Mouse (Mus musculus) embryonic facial prominence, embryonic 13.5 days (tissue): ENCODE data around the gene Anpep. TPM values are rescaled to one million over a fixed set of nuclear protein-coding genes. Genes with fewer than 3 reads are reported as not detected.

Experiments used
- ATAC-seq: fragments of 200-750 bp; cut with Nextera tagmentation; 2 replicates; pipeline ENCODE4 v1.8.0; 2017; ENCODE audit warnings: low read depth; ENCODE audit not compliant: insufficient number of reproducible peaks, insufficient read depth, low FRiP score, low TSS enrichment
- H3K27ac ChIP-seq: fragments of 300-500 bp; sonication (generic); 2 replicates; pipeline ENCODE4 v1.5.1; 2015; ENCODE audit warnings: moderate library complexity, mild to moderate bottlenecking, inconsistent platforms
- H3K27me3 ChIP-seq: fragments of 300-500 bp; sonication (generic); 2 replicates; pipeline ENCODE4 v1.6.1; 2015; ENCODE audit warnings: mild to moderate bottlenecking, inconsistent platforms
- H3K36me3 ChIP-seq: fragments of 300-500 bp; sonication (generic); 2 replicates; pipeline ENCODE4 v1.6.1; 2015; ENCODE audit warnings: mild to moderate bottlenecking, inconsistent platforms
- H3K4me1 ChIP-seq: fragments of 300-500 bp; sonication (generic); 2 replicates; pipeline ENCODE4 v1.6.1; 2015; ENCODE audit warnings: inconsistent platforms
- H3K4me2 ChIP-seq: fragments of 300-500 bp; sonication (generic); 2 replicates; pipeline ENCODE4 v1.6.1; 2015; ENCODE audit warnings: moderate library complexity, mild to moderate bottlenecking, inconsistent platforms
- H3K4me3 ChIP-seq: fragments of 300-500 bp; sonication (generic); 2 replicates; pipeline ENCODE4 v1.5.1; 2015; ENCODE audit warnings: mild to moderate bottlenecking, inconsistent platforms
- H3K9ac ChIP-seq: fragments of 300-500 bp; sonication (generic); 2 replicates; pipeline ENCODE4 v1.6.1; 2015; ENCODE audit warnings: mild to moderate bottlenecking, inconsistent platforms
- H3K9me3 ChIP-seq: fragments of 300-500 bp; sonication (generic); 2 replicates; pipeline ENCODE4 v1.6.1; 2016; ENCODE audit warnings: inconsistent platforms
- WGBS: fragments of 180-500 bp; shearing (Covaris S2); methylation state at CpG from one replicate; pipeline ENCODE4 v1.1.7; 2015; ENCODE audit warnings: mixed read lengths; 5-methylcytosine and 5-hydroxymethylcytosine counted together
- polyA plus RNA-seq: library from polyadenylated mRNA; unstranded; fragments of >200 nt; fragmentation: Nextera tagmentation; extraction: Ambion mirVana; gene quantifications from 2 replicates; pipeline ENCODE4 v1.2.1, GENCODE M21; 2015

Anpep gene
- polyA plus RNA-seq: 10.0 and 26.8 TPM in 2 replicates

- no peak for ATAC-seq
- no peak within 1 kb of the TSS for H3K4me2 ChIP-seq
- H3K9ac ChIP-seq: no peak within 1 kb of the TSS
- no peaks in the 10 kb centered on the region for H3K27me3 ChIP-seq
- WGBS: 75% methylated on average over 9 of the region's 9 CpGs
- H3K4me3 ChIP-seq: no peak within 1 kb of the TSS
- H3K27ac ChIP-seq: no peak within 1 kb of the TSS
- H3K9me3 ChIP-seq: no peaks in the 10 kb centered on the region
- H3K4me1 ChIP-seq: peaks cover 23% of the 10 kb centered on the region
- no peaks in the 10 kb centered on the region for H3K36me3 ChIP-seq
Measured at GRCm38 (mm10) chr7:79860811-79861210, at the start of gene Anpep. Gene Anpep, minus strand, starts transcription at chr7:79861059.

- Histone ChIP-seq H3K9me3 (no peaks in the 10 kb centered on the region), H3K27me3 (no peaks in the 10 kb centered on the region), H3K4me3 (no peak overlapping the region), H3K36me3 (peaks cover 65% of the 10 kb centered on the region), H3K4me1 (no peaks in the 10 kb centered on the region), H3K9ac (no peak overlapping the region), H3K27ac (no peak overlapping the region), H3K4me2 (no peak overlapping the region)
- no peak for ATAC-seq
- WGBS: 71% methylated on average over 2 of the region's 2 CpGs
Measured at GRCm38 (mm10) chr7:79907356-79907755, 46.5 kb upstream of the Anpep start.

- 94% methylated on average over 3 of the region's 3 CpGs for WGBS
- H3K4me2 ChIP-seq: no peak overlapping the region
- no peak overlapping the region for H3K4me3 ChIP-seq
- no peaks in the 10 kb centered on the region for H3K9me3 ChIP-seq
- H3K27ac ChIP-seq: no peak overlapping the region
- H3K9ac ChIP-seq: no peak overlapping the region
- ATAC-seq: no peak
- peaks cover 69% of the 10 kb centered on the region for H3K36me3 ChIP-seq
- no peaks in the 10 kb centered on the region for H3K27me3 ChIP-seq
- no peaks in the 10 kb centered on the region for H3K4me1 ChIP-seq
Measured at GRCm38 (mm10) chr7:79906914-79907313, 46.1 kb upstream of the Anpep start.

- H3K27me3 ChIP-seq: no peaks in the 10 kb centered on the region
- H3K36me3 ChIP-seq: peaks cover 78% of the 10 kb centered on the region
- no peak for ATAC-seq
- H3K4me2 ChIP-seq: no peak overlapping the region
- H3K4me3 ChIP-seq: no peak overlapping the region
- no peaks in the 10 kb centered on the region for H3K4me1 ChIP-seq
- 95% methylated on average over 4 of the region's 4 CpGs for WGBS
- no peak overlapping the region for H3K9ac ChIP-seq
- H3K27ac ChIP-seq: no peak overlapping the region
- no peaks in the 10 kb centered on the region for H3K9me3 ChIP-seq
Measured at GRCm38 (mm10) chr7:79905193-79905592, 44.3 kb upstream of the Anpep start.

GRCm38 (mm10) chr7:79903160-79903792 lies 42.4 kb upstream of the Anpep start:
- no peak overlapping the region for H3K4me2 ChIP-seq
- H3K4me3 ChIP-seq: no peak overlapping the region
- ATAC-seq: no peak
- no peak overlapping the region for H3K9ac ChIP-seq
- H3K4me1 ChIP-seq: no peaks in the 10 kb centered on the region
- H3K9me3 ChIP-seq: no peaks in the 10 kb centered on the region
- no peak overlapping the region for H3K27ac ChIP-seq
- WGBS: 88% methylated on average over 8 of the region's 8 CpGs
- H3K36me3 ChIP-seq: peaks cover 76% of the 10 kb centered on the region
- H3K27me3 ChIP-seq: no peaks in the 10 kb centered on the region

GRCm38 (mm10) chr7:79900753-79901152 lies 39.9 kb upstream of the Anpep start:
- no peaks in the 10 kb centered on the region for H3K9me3 ChIP-seq
- no peak overlapping the region for H3K4me2 ChIP-seq
- no peak overlapping the region for H3K4me3 ChIP-seq
- WGBS: 97% methylated on average over 6 of the region's 6 CpGs
- H3K27me3 ChIP-seq: no peaks in the 10 kb centered on the region
- H3K4me1 ChIP-seq: no peaks in the 10 kb centered on the region
- H3K36me3 ChIP-seq: peaks cover 63% of the 10 kb centered on the region
- H3K9ac ChIP-seq: no peak overlapping the region
- no peak for ATAC-seq
- no peak overlapping the region for H3K27ac ChIP-seq

GRCm38 (mm10) chr7:79895225-79895624 lies 34.4 kb upstream of the Anpep start:
- no peak overlapping the region for H3K9ac ChIP-seq
- no peak overlapping the region for H3K4me3 ChIP-seq
- no peaks in the 10 kb centered on the region for H3K4me1 ChIP-seq
- no peak overlapping the region for H3K27ac ChIP-seq
- H3K27me3 ChIP-seq: no peaks in the 10 kb centered on the region
- H3K9me3 ChIP-seq: no peaks in the 10 kb centered on the region
- peaks cover 39% of the 10 kb centered on the region for H3K36me3 ChIP-seq
- WGBS: 65% methylated on average over 3 of the region's 3 CpGs
- no peak overlapping the region for H3K4me2 ChIP-seq
- no peak for ATAC-seq

- Histone ChIP-seq H3K27ac (no peak overlapping the region), H3K36me3 (peaks cover 35% of the 10 kb centered on the region), H3K9ac (no peak overlapping the region), H3K4me2 (no peak overlapping the region), H3K4me1 (no peaks in the 10 kb centered on the region), H3K4me3 (no peak overlapping the region), H3K9me3 (no peaks in the 10 kb centered on the region), H3K27me3 (no peaks in the 10 kb centered on the region)
- WGBS: 88% methylated on average over 1 of the region's 1 CpGs
- no peak for ATAC-seq
Measured at GRCm38 (mm10) chr7:79894790-79895189, 33.9 kb upstream of the Anpep start.

GRCm38 (mm10) chr7:79892576-79893428 lies 31.9 kb upstream of the Anpep start:
- WGBS: 82% methylated on average over 6 of the region's 6 CpGs
- ATAC-seq: no peak
- Histone ChIP-seq H3K4me1 (no peaks in the 10 kb centered on the region), H3K4me2 (no peak overlapping the region), H3K9me3 (no peaks in the 10 kb centered on the region), H3K36me3 (peaks cover 35% of the 10 kb centered on the region), H3K4me3 (no peak overlapping the region), H3K27me3 (no peaks in the 10 kb centered on the region), H3K27ac (no peak overlapping the region), H3K9ac (no peak overlapping the region)

GRCm38 (mm10) chr7:79890436-79891221 lies 29.8 kb upstream of the Anpep start:
- Histone ChIP-seq H3K4me3 (no peak overlapping the region), H3K36me3 (peaks cover 28% of the 10 kb centered on the region), H3K4me2 (no peak overlapping the region), H3K9ac (no peak overlapping the region), H3K9me3 (no peaks in the 10 kb centered on the region), H3K27me3 (no peaks in the 10 kb centered on the region), H3K4me1 (no peaks in the 10 kb centered on the region), H3K27ac (no peak overlapping the region)
- 88% methylated on average over 15 of the region's 15 CpGs for WGBS
- no peak for ATAC-seq

GRCm38 (mm10) chr7:79888603-79889002 lies 27.7 kb upstream of the Anpep start:
- Histone ChIP-seq H3K4me3 (no peak overlapping the region), H3K9ac (no peak overlapping the region), H3K27me3 (no peaks in the 10 kb centered on the region), H3K27ac (no peak overlapping the region), H3K9me3 (no peaks in the 10 kb centered on the region), H3K4me2 (no peak overlapping the region), H3K4me1 (no peaks in the 10 kb centered on the region), H3K36me3 (peaks cover 24% of the 10 kb centered on the region)
- ATAC-seq: no peak
- 91% methylated on average over 9 of the region's 9 CpGs for WGBS
